Mouse (Mus musculus): Measurements from ENCODE around the gene Klf15.

GRCm38 (mm10) chr6:90472697-90473096, 10.3 kb downstream of the Klf15 start:
- no peak for TF ChIP-seq CTCF (IDR thresholded peaks at IDR 0.05; ENCODE audit: insufficient read depth, low read length)
- TF ChIP-seq POLR2A (IDR thresholded peaks at IDR 0.05; ENCODE audit: borderline replicate concordance, extremely low read depth, low read depth, low read length) = no peak

Data from lung, adult 2 months (tissue).